Mouse (Mus musculus) cerebellum, postnatal 25 days (tissue): ENCODE data around the gene Pmepa1.

Experiments used
- DNase-seq, 2 experiments: peaks; one replicate each; pipeline ENCODE4 v3.0.0; 2021; ENCODE audit warnings: mixed read lengths in 2 of 2

Pmepa1 gene

GRCm38 (mm10) chr2:173225906-173226305 lies 50.4 kb downstream of the Pmepa1 start:
- DNase-seq = no peak

- DNase-seq = no peak
These were observed 51.5 kb downstream of the Pmepa1 start for GRCm38 (mm10) chr2:173224832-173225231.

GRCm38 (mm10) chr2:173224097-173224496 lies 52.2 kb downstream of the Pmepa1 start:
- no peak for DNase-seq

- DNase-seq = no peak
These were observed 52.8 kb downstream of the Pmepa1 start for GRCm38 (mm10) chr2:173223496-173223895.

- no peak for DNase-seq
These were observed 55.6 kb downstream of the Pmepa1 start for GRCm38 (mm10) chr2:173220754-173221153.

- no peak for DNase-seq
These were observed 56.9 kb downstream of the Pmepa1 start for GRCm38 (mm10) chr2:173219256-173219954.

GRCm38 (mm10) chr2:173218416-173219141 lies 57.8 kb downstream of the Pmepa1 start, which contains the start of gene Zbp1:
Gene Zbp1 (minus strand): TSS chr2:173218923.
- DNase-seq = no peak

GRCm38 (mm10) chr2:173217763-173218258 lies 58.5 kb downstream of the Pmepa1 start:
- no peak for DNase-seq

- no peak for DNase-seq
These were observed 59.1 kb downstream of the Pmepa1 start for GRCm38 (mm10) chr2:173217246-173217645.

GRCm38 (mm10) chr2:173216840-173217239 lies 59.5 kb downstream of the Pmepa1 start:
- no peak for DNase-seq

GRCm38 (mm10) chr2:173212227-173212626 lies 64.1 kb downstream of the Pmepa1 start:
- no peak for DNase-seq

- DNase-seq = no peak
These were observed 67.1 kb downstream of the Pmepa1 start for GRCm38 (mm10) chr2:173209091-173209815.

- DNase-seq = no peak
These were observed 69.3 kb downstream of the Pmepa1 start for GRCm38 (mm10) chr2:173207051-173207450.

- no peak for DNase-seq
These were observed 70.7 kb downstream of the Pmepa1 start for GRCm38 (mm10) chr2:173205563-173206099.

GRCm38 (mm10) chr2:173204671-173205070 lies 71.7 kb downstream of the Pmepa1 start:
- no peak for DNase-seq

- no peak for DNase-seq
These were observed 72.6 kb downstream of the Pmepa1 start for GRCm38 (mm10) chr2:173203726-173204125.

- DNase-seq = no peak
These were observed 73.2 kb downstream of the Pmepa1 start for GRCm38 (mm10) chr2:173202924-173203689.

- no peak for DNase-seq
These were observed 81.5 kb downstream of the Pmepa1 start for GRCm38 (mm10) chr2:173194796-173195195.

GRCm38 (mm10) chr2:173187182-173187855 lies 89.0 kb downstream of the Pmepa1 start:
- DNase-seq = no peak

GRCm38 (mm10) chr2:173186047-173186943 lies 90.0 kb downstream of the Pmepa1 start:
- DNase-seq = peak; percentile 82 to 91

- DNase-seq = no peak
These were observed 91.1 kb downstream of the Pmepa1 start for GRCm38 (mm10) chr2:173185282-173185681.
